Mouse (Mus musculus) heart, embryonic 14.5 days (tissue): ENCODE data around the gene Dmp1. TPM values are rescaled to one million over a fixed set of nuclear protein-coding genes. Genes with fewer than 3 reads are reported as not detected.

Experiments
- ATAC-seq: fragments of 200-750 bp; cut with Nextera tagmentation; 2 replicates; pipeline ENCODE4 v1.8.0; 2017; ENCODE audit warnings: low read depth, moderate TSS enrichment; ENCODE audit not compliant: insufficient number of reproducible peaks, insufficient read depth, low FRiP score
- H3K27ac ChIP-seq, 2 experiments: fragments of 200-500 bp in 1 of 2; fragments of 300-500 bp in 1 of 2; sonication (generic) in 1 of 2; replicated peaks in 1 of 2; 2 replicates each; pipeline ENCODE4 v1.5.1; 2012 to 2014; ENCODE audit warnings: low read depth in 2 of 2, low read length in 2 of 2, control low read depth in 1 of 2, mild to moderate bottlenecking in 1 of 2, mixed read lengths in 1 of 2; ENCODE audit not compliant: control insufficient read depth in 1 of 2, insufficient read depth in 1 of 2
- H3K27me3 ChIP-seq: fragments of 300-500 bp; sonication (generic); 2 replicates; pipeline ENCODE4 v1.6.1; 2014; ENCODE audit warnings: mild to moderate bottlenecking, low read length, control low read depth; ENCODE audit not compliant: control insufficient read depth, insufficient read depth
- H3K36me3 ChIP-seq: fragments of 300-500 bp; sonication (generic); 2 replicates; pipeline ENCODE4 v1.6.1; 2014; ENCODE audit warnings: mild to moderate bottlenecking, control low read depth, low read length, mixed read lengths; ENCODE audit not compliant: control insufficient read depth, insufficient read depth
- H3K4me1 ChIP-seq, 2 experiments: fragments of 200-500 bp in 1 of 2; fragments of 300-500 bp in 1 of 2; sonication (generic) in 1 of 2; 2 replicates each; pipeline ENCODE4 v1.6.1; 2012 to 2014; ENCODE audit warnings: low read length in 2 of 2, control low read depth in 1 of 2, mixed read lengths in 1 of 2; ENCODE audit not compliant: control insufficient read depth in 2 of 2, insufficient read depth in 2 of 2
- H3K4me2 ChIP-seq: fragments of 300-500 bp; sonication (generic); 2 replicates; pipeline ENCODE4 v1.6.1; 2014; ENCODE audit warnings: mild to moderate bottlenecking, low read length
- H3K4me3 ChIP-seq, 2 experiments: fragments of 200-500 bp in 1 of 2; fragments of 300-500 bp in 1 of 2; sonication (generic) in 1 of 2; 2 replicates each; pipeline ENCODE4 v1.5.1; 2012 to 2014; ENCODE audit warnings: low read length in 2 of 2, mild to moderate bottlenecking in 2 of 2, control low read depth in 1 of 2, low read depth in 1 of 2, moderate library complexity in 1 of 2; ENCODE audit not compliant: control insufficient read depth in 1 of 2, insufficient read depth in 1 of 2
- H3K9ac ChIP-seq: fragments of 300-500 bp; sonication (generic); 2 replicates; pipeline ENCODE4 v1.6.1; 2014; ENCODE audit warnings: mild to moderate bottlenecking, low read length
- H3K9me3 ChIP-seq: fragments of 300-500 bp; sonication (generic); 2 replicates; pipeline ENCODE4 v1.6.1; 2016; ENCODE audit warnings: low read length, control low read depth; ENCODE audit not compliant: control insufficient read depth
- WGBS: fragments of 180-500 bp; shearing (Covaris S2); extraction: QIAGEN DNeasy Blood & Tissue Kit; methylation state at CpG from one replicate; pipeline ENCODE4 v1.1.7; 2014; 5-methylcytosine and 5-hydroxymethylcytosine counted together
- polyA plus RNA-seq: library from polyadenylated mRNA; unstranded; fragments of >200 nt; fragmentation: Nextera tagmentation; extraction: Ambion mirVana; gene quantifications from 2 replicates; pipeline ENCODE4 v1.2.1, GENCODE M21; 2014

Dmp1 gene
- polyA plus RNA-seq, 1 experiment from 2014 or later, result not detected

- no peaks in the 10 kb centered on the region for H3K36me3 ChIP-seq
- no peak overlapping the region for H3K9ac ChIP-seq
- no peaks in the 10 kb centered on the region for H3K4me1 ChIP-seq
- no peak for ATAC-seq
- no peak overlapping the region for H3K4me2 ChIP-seq
- H3K27ac ChIP-seq, result no peak overlapping the region
- no peak overlapping the region for H3K4me3 ChIP-seq
- H3K27me3 ChIP-seq, result no peaks in the 10 kb centered on the region
- WGBS, result 46% methylated on average over 1 of the region's 1 CpGs
- H3K9me3 ChIP-seq, result no peaks in the 10 kb centered on the region
These were observed 26.1 kb downstream of the Dmp1 start for GRCm38 (mm10) chr5:104228497-104228896.

DNA sequence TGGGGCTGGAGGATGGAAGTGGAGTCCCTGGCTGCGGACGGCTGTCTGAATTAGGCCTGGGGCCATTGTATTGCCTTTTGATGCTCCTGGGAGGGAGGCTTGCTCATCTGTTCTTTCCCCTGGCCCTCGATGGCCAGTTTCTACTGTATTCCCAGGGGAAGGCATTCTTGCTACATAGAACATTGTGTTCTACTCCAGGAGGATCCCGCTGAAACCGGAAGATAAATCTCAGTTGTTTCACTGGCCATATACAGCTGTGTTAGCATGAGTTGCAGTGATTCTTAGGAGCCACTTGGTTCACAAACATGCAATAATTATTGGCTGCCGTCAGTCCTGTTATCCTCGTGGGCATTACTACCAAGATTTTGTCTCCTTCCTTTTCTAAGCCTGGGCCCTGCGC lies 34.3 kb downstream of the Dmp1 start:
- Histone ChIP-seq H3K27ac (no peak overlapping the region), H3K9me3 (no peaks in the 10 kb centered on the region), H3K27me3 (no peaks in the 10 kb centered on the region), H3K9ac (no peak overlapping the region), H3K4me2 (no peak overlapping the region), H3K4me3 (no peak overlapping the region), H3K4me1 (no peaks in the 10 kb centered on the region), H3K36me3 (no peaks in the 10 kb centered on the region)
- 81% methylated on average over 8 of the region's 8 CpGs for WGBS
- ATAC-seq, result no peak

DNA sequence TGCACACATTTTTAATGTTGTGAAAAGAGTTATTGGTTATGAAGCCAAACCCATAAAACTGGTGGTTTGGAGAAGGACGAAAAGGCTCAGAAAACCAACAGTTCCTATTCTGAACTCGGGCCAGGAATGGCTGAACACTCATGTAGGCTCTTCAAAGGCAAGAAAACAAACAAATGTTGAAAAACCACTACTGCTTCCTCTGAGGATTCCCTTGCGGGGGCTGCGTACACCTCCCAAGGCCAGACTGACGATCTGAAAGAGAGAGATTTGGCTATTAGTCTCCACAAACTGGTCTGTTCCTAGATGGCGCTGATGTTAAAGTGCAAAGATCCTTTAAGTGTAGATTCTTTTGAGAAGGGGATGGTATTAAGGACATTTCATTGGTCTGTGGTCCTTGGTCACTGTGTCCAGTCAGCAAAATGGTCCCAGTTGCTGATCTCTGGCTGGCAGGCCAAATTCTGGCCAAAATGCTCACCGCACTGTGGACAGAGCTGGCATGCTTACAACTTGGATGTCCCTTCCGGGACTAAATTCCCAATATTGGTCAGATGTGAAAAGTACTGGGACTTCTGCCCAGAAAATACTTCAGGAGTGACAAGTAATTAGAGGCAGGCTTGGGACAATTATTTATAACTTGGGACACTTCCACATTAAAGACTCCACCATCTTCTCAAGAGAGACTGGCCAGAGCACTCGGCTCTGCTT lies 37.4 kb downstream of the Dmp1 start:
- Histone ChIP-seq H3K36me3 (no peaks in the 10 kb centered on the region), H3K4me2 (no peak overlapping the region), H3K4me3 (no peak overlapping the region), H3K27ac (no peak overlapping the region), H3K27me3 (no peaks in the 10 kb centered on the region), H3K4me1 (no peaks in the 10 kb centered on the region), H3K9ac (no peak overlapping the region), H3K9me3 (no peaks in the 10 kb centered on the region)
- 75% methylated on average over 9 of the region's 9 CpGs for WGBS
- no peak for ATAC-seq

- H3K27me3 ChIP-seq, result no peaks in the 10 kb centered on the region
- H3K4me2 ChIP-seq, result no peak overlapping the region
- ATAC-seq, result no peak
- H3K9me3 ChIP-seq, result no peaks in the 10 kb centered on the region
- H3K27ac ChIP-seq, result no peak overlapping the region
- H3K36me3 ChIP-seq, result no peaks in the 10 kb centered on the region
- H3K4me1 ChIP-seq, result no peaks in the 10 kb centered on the region
- WGBS, result 75% methylated on average over 2 of the region's 2 CpGs
- no peak overlapping the region for H3K9ac ChIP-seq
- H3K4me3 ChIP-seq, result no peak overlapping the region
These were observed 41.8 kb downstream of the Dmp1 start for GRCm38 (mm10) chr5:104244261-104244660.

- H3K27me3 ChIP-seq, result no peaks in the 10 kb centered on the region
- no peak overlapping the region for H3K4me2 ChIP-seq
- 69% methylated on average over 5 of the region's 5 CpGs for WGBS
- H3K36me3 ChIP-seq, result no peaks in the 10 kb centered on the region
- H3K4me3 ChIP-seq, result no peak overlapping the region
- H3K27ac ChIP-seq, result no peak overlapping the region
- no peak overlapping the region for H3K9ac ChIP-seq
- no peak for ATAC-seq
- no peaks in the 10 kb centered on the region for H3K9me3 ChIP-seq
- H3K4me1 ChIP-seq, result no peaks in the 10 kb centered on the region
These were observed 49.4 kb downstream of the Dmp1 start for GRCm38 (mm10) chr5:104251811-104252210.

GRCm38 (mm10) chr5:104256585-104256984 lies 54.2 kb downstream of the Dmp1 start:
- H3K4me1 ChIP-seq, result no peaks in the 10 kb centered on the region
- no peaks in the 10 kb centered on the region for H3K9me3 ChIP-seq
- H3K4me3 ChIP-seq, result no peak overlapping the region
- no peak for ATAC-seq
- no peaks in the 10 kb centered on the region for H3K36me3 ChIP-seq
- no peak overlapping the region for H3K9ac ChIP-seq
- WGBS, result 61% methylated on average over 3 of the region's 3 CpGs
- H3K27me3 ChIP-seq, result no peaks in the 10 kb centered on the region
- no peak overlapping the region for H3K27ac ChIP-seq
- no peak overlapping the region for H3K4me2 ChIP-seq

GRCm38 (mm10) chr5:104261908-104262461 lies 59.6 kb downstream of the Dmp1 start:
- H3K36me3 ChIP-seq, result no peaks in the 10 kb centered on the region
- ATAC-seq, result no peak
- H3K9ac ChIP-seq, result no peak overlapping the region
- WGBS, result 70% methylated on average over 4 of the region's 4 CpGs
- H3K27me3 ChIP-seq, result no peaks in the 10 kb centered on the region
- H3K9me3 ChIP-seq, result no peaks in the 10 kb centered on the region
- H3K27ac ChIP-seq, result no peak overlapping the region
- no peaks in the 10 kb centered on the region for H3K4me1 ChIP-seq
- H3K4me3 ChIP-seq, result no peak overlapping the region
- no peak overlapping the region for H3K4me2 ChIP-seq
